Mouse (Mus musculus) telencephalon, adult 2 months (tissue): Measurements from ENCODE around the gene Hist1h2bb.
A peak's percentile ranks its signal among the peaks of the same experiment; 100 is the strongest.

Experiments used
- DNase-seq: peaks from one replicate; pipeline ENCODE4 v3.0.0-alpha.2; 2011; ENCODE audit warnings: low read depth, low spot score

Hist1h2bb gene

DNA sequence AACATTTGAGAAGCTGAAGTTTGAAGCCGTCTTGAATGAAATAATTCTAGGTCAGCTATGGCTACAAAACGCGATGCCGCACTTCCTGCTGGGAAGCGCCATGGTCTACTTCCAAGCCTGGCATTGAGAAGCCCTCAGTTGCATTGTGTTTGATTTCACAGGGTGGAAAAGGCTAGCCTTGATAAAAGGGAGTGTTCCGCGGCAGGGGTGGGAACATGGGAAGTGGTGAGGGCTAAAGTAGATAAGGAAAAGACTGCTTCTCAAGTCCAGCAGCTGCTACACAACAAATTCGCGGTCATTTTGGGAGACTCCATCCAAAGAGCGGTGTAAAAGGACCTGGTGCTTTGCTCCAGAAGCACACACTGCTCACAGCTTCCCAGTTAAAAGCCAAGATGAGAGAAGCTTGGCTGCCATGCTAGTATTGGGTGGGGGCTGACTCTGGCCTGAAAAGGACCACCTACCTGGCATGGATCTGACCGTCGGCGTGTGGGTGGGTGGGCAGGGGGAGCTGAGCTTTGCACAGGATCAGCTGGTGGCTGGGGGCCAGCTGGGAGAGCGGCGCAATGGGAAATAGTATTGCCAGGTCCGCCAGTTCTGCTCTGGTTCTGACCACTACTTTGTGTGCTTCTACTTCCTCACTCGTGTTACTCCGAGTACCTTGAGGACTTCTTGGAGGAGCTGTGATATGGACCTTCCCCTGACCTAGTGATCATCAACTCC, 17.9 kb upstream of the Hist1h2bb start:
- no peak for DNase-seq

DNA sequence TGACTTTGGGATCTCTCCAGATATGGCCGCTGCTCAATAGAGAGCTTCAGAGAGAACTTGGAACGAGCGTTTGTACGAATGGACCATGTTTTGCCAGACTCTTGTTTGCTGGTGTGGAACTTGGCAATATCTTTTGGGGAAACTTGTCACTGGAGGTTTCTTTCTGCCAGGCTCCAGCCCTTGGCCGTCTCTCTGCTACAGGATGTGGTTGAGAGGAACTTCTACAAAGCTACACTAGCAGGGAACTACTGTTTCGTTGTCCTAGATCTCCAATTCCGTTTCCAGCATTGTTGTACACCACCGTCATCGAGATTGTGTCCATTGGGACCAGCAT, 17.4 kb upstream of the Hist1h2bb start:
- no peak for DNase-seq

DNA sequence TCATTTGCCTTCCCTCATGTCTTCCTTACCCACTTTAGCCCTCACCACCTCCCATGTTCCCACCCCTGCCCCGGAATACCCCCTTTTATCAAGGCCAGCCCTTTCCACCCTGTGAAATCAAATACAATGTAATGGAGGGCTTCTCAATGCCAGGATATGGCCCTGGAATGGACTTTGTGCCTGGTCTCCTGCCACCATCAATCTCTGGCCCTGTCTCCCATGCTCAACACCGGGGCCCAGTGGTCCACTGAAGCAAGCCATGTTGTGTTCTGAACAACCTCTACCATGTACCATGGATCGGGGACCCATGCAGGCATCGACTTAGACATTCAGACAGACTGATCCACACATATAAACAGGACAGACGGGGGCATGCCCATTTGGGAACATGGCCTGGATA, 16.8 kb upstream of the Hist1h2bb start:
- no peak for DNase-seq

DNA sequence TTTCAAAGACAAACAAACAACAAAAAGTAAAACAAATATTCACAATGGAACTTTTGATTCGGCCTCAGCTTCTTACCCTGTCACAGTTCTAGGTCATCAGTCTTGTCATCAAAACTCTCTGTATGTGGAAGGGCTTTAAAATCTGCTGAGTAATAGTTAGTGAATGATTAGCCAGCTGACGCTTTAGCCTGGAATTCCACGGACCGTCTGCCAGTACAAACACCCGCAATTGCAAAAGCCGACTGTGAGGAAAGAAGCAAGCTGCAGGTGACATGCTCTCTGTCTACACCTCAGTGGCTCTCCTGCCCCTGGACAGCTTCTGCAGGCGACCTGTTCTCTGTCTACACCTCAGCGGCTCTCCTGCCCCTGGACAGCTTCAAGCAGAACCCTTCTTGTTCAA, 16.1 kb upstream of the Hist1h2bb start:
- DNase-seq: no peak

DNA sequence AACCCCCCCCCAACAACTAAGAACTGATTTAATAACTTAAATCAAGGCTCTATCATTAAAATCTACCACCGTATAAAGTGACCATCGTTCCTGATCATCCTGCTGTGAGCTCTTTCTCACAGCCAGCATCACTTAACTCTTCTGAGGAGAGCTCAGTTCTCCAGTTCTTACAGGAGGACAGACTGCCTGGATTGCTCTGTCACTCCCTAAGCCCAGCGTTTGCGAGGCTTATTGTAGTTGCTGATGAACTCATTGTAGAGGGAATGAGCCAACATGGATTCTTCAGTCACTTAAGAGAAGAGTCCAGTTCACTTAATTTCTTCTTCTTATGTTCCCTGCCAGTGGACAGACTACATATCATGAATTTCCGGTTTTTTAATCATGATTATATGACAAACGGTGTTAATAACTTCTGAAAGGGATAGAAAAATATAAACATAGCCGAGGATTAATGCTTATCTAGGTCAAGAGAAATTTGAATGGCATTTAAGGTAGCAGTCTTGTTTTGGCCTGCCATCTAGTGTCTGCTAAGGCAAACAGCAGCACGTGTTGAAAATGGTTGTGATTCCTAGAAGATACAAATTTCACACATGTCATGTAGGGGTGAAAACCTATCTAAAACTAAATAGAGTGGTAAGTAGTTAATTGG, 14.3 kb upstream of the Hist1h2bb start:
- DNase-seq: no peak

DNA sequence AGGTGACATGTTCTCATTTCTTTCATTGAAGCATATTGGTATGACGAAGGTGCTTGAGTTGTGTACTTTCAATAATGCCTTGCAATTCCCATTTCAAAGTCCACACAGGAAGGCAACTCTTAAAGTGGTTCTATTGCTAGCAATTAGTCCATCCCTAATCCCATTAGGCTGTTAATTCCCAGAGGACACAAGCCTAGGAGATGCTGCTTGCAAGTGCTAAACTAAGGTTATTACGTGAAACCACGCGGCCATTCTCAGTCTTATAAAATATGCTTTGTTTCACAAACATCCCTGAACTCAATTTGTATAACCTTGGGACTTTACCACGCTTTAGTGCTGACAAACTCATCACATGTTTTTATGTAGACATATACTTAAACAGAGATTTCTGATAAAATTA, 9.4 kb upstream of the Hist1h2bb start:
- no peak for DNase-seq

DNA sequence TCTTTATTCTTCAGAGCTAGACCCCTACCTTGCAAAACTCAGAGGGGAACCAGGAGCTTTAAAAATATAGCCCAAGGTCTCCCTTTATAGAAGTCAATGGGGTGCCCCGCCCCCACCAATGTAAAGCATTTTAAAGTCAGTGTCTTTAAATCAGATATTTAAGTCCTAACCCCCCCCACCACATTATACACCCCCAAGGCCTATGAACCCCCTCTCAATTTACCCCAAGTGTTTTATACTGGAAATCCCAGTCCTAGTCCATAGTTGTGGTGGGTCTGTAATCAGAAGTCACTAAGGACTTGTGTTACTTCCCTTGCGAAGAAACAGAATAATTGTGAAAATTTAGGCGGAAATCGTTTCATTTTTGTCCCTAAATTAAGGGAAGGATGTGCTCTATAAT, 8.5 kb upstream of the Hist1h2bb start:
- DNase-seq: no peak

DNA sequence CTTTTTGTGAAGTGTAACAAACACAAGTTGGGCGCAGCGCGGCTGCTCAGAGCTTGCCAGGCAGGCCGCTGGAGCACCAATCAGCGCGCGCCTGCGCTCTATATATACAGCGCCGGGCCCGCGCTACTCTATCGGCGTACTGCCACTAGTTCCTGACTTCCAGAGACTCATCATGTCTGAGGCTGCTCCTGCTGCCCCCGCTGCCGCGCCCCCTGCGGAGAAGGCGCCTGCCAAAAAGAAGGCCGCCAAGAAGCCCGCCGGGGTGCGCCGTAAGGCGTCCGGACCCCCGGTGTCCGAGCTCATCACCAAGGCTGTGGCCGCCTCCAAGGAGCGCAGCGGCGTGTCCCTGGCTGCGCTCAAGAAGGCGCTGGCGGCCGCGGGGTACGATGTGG, 7.9 kb upstream of the Hist1h2bb start, which contains the start of gene Hist1h1c:
TSS of gene Hist1h1c (plus strand) at position 132 of the 392 bp plus-strand sequence.
- DNase-seq: peak; percentile 77

DNA sequence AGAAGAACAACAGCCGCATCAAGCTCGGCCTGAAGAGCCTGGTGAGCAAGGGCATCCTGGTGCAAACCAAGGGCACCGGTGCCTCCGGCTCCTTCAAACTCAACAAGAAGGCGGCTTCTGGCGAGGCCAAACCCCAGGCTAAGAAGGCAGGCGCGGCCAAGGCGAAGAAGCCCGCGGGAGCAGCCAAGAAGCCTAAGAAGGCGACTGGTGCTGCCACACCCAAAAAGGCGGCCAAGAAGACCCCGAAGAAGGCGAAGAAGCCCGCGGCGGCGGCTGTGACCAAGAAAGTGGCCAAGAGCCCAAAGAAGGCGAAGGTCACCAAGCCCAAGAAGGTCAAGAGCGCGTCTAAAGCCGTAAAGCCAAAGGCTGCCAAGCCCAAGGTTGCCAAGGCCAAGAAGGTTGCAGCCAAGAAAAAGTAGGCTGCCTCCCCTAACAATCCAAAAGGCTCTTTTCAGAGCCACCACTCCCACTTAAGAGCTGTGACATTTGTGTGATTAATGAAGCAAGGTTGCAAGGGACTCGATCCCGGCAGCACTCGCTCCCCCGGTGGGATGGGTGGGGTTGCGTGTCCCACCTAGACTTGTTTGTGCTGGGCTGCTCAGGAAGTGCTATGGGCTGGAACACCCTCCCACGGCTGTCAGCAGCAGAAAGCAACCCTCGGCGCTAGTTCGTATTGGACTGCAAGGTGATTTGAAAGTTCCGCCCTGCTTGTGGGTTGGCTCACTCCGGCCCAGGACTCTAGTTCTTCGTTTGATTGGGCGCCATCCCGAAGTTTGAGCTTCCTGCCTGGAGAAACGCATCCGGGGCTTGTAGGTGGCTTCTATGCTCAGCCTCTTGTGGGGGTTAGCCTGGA, 7.2 kb upstream of the Hist1h2bb start:
- DNase-seq: peak; percentile 98

DNA sequence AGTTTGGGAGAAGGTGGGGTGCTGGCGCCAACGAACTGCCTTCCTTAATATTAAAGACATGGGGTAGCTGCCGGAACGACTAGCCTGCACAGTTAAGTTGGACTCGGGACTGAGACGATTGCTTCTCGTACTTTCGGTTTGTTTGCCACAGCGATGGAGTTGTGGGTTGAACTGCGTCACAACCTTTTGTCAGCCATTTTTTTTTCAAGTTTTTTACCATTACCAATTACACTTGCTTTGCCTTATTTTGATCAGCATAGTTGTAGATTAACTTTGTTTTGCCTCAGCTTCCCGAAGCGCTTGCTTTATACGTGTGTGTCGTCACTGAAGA, 6.6 kb upstream of the Hist1h2bb start:
- no peak for DNase-seq

DNA sequence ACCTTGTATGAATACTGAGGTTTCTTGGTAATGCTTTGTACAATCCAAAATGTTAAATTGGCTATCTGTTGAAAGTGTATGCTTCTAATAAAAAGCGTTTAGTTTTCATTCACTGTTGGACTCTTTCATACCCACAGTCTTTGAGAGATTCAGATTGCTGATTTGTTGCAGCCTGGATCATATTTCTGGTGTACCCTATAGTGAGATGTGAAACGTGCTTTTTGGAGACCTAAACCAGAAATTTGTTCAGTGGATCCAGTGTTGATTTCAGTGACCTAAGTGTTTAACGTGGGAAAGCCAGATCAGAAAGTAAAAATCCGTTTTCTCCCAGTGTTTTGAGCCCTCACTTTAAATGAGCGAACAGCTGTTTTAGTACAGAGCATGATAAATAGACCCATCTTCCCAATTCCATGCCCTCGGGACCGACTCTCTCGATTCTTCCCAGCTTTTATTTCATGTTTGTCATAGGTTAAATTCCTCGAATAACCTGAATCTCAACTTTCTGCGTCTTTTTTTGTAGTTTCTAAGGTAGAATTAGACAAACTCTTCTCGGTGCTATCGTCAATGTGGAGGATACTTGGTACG, 6.2 kb upstream of the Hist1h2bb start:
- no peak for DNase-seq

DNA sequence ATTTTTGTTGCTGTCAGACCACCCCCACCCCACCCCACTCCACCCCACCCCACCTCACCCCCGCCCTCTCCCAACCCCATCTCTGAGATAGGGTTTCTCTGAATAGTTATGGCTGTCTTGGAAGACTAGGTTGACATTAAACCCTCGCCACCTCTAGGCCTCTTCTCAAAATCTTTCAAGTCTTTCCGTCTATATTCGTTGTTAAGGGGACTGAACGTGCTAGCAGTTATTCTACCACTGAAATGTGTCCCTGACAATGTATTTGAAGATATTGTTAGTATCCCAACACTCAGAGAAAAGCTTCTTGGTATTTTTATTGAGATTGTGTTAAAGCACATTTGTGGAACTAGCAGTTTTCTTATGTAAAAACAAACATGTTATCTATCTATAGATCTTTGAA, 5.6 kb upstream of the Hist1h2bb start:
- no peak for DNase-seq

DNA sequence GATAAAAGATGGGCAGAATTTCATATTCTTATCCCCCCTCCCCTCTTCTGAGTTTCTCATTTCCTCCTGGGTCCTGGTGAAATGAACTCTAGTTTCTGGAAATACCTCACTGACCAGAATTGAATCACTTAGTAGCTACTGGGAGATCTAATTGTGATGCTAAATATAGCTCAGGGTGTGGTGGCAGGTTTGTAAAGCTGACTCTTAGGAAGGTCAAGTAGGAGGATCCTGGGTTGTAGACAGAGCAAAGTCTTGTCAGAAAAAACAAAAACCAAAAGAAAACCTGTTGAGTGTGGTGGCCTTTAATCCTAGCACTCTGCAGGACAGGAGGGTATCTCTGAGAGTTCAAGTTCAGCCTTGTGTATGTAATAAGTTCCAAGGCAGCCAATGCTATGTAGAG, 4.5 kb upstream of the Hist1h2bb start:
- no peak for DNase-seq

DNA sequence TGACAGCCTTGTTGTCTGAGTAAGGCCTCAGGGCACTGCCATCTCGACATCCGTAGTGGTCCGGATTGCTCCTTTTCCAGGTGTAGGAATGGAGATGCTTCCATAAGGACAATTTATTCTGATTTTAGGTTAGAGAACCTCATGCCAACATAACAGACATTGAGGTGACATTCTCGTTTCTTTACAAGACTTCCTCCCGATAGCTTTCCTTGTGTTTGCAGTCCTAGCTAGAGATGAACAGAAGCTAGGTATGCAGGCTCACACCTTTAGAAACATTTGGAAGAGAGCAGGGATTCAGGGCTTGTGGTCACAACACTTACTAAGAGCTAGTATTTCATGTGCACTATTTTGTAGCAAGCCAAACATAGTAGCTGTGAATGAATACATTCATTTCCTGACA, 3.3 kb upstream of the Hist1h2bb start:
- DNase-seq: no peak

DNA sequence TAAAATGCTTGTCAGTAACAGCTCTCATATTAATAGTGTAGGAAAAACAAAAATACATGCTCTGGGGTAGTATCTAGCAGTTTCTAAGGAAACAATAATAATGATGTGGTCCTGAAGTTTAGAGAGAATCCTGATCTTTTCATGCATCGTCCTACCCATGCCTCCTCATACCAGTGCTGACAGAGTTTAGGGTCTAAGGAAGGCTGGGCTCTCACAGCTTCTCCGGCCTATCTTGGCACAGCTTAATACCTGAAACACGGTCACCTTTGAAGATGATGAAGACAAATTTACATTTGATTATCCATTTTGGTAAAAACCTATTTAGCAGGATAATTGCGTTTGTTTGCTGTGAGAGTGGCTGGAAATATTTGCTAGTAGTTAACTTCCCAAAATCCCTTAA, 2.6 kb upstream of the Hist1h2bb start:
- DNase-seq: no peak

DNA sequence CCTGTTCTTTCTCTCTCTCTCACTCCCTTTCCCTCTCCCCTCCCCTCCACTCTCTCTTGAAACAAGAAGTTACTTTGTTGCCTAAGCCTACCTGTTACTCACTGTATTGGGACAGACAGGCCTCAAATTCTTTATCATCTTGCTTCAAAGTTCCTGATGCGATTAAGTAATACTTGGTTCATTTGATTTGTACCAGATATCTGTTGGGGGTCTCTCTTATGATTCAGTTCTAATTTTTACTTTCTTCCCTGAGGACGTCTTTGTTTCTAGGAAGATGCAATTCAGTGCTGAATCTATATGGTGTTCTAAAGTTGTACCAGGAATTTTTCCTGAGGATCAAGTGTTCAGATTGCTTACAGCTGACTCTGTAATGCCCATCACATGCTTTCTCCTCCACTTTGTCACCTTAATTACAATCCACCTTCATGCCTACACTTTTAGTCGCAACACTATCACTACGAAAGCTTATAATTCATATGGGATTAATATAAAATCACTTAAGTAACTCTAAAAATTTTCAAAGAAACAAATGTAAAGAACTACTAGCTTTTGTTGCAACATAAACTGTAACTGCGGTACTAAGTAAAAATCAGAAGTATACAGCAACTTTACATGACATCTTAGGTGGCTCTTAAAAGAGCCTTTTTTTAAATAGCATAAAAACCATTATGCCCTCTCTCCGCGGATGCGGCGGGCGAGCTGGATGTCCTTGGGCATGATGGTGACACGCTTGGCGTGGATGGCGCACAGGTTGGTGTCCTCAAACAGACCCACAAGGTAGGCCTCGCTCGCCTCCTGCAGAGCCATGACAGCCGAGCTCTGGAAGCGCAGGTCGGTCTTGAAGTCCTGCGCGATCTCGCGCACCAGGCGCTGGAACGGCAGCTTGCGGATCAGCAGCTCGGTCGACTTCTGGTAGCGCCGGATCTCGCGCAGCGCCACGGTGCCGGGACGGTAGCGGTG, 1.8 kb upstream of the Hist1h2bb start:
- DNase-seq: no peak

DNA sequence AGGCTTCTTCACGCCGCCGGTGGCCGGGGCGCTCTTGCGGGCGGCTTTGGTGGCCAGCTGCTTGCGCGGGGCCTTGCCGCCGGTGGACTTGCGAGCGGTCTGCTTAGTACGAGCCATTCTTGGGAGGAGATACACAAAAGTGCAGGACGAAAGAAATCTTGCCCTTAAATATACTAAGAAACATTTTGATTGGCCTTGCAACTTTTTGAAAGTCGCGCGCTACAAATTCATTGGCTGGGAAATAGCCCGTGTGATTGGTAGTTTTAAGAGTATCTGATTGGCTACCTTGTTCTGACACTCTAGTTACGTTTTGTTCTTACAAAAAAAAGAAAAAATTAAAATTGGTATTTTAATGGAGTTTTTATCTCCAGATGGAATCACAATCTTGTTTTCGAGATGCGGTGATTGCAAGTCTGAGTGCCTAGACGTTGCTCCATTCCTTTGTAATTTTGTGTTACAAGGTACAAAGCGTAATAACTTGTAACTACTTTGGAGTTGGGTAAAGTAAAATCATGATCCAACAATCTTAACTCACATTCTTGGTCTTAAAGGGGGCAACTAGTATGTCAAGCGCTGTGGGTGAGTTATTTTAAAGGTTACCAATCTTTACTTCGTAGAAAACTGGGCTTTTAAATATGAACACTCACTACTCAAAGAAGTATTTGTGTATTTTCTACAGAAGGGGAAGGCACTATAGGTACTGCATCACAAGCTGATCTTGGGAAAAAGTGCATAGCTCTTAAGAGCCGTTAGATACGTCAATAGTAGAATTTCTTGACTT, 963 bp upstream of the Hist1h2bb start, which contains the start of gene Hist1h3c:
TSS of gene Hist1h3c (minus strand) at position 222 of the 781 bp plus-strand sequence.
- DNase-seq: peak; percentile 93

DNA sequence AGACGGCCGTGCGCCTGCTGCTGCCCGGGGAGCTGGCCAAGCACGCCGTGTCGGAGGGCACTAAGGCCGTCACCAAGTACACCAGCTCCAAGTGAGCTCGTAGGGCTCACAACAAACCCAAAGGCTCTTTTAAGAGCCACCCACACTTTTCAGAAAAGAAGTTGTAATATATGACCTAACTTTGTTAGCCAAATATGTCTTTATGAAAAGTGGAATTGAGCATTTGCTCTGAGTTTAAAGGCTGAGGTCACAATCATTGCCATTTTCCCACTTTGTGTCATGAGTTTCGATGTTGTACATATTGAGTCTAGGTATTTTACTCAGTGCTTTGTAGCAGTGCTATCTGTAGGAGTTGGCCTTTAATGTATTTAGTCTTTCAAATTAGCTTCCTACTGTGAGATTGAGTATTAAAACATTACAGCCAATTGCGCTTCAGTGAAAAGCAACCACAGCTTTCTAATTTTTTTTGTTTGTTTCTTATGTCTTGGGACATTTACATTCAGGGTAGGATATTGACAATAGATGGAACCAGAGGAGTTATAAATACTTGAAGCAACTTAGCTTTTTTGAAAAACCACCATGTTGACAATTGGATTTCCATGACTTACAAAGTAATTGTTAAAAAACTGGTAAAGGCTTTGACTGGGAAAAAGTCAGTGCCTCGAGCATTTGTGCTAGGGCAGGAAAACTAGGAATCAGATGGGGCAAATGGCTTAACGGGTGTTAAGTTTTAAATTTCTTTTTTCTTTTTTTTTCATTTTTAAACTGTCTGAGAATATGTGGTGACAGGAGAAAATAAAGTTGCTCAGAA, 752 bp downstream of the Hist1h2bb start:
- DNase-seq: no peak

DNA sequence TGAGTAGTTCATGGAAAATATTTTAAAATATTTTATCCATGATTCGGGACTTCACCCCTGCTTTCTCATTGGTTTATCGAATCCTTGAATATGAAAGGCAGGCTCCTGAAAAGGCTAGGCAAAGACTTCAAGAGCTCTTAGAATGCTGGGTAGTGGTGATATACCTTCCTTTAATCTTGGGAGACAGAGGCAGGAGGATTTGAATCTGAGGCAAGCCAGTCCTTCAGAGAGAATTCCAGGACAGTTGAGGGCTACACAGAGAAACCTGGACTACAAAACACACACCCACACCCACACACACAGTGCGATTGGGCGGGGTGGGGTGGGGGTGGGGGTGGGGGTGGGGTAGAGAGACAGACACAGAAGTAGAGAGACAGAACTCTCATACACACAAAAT, 1.4 kb downstream of the Hist1h2bb start:
- no peak for DNase-seq
